Mouse (Mus musculus): Measurements from ENCODE around the gene Ccin.

DNA sequence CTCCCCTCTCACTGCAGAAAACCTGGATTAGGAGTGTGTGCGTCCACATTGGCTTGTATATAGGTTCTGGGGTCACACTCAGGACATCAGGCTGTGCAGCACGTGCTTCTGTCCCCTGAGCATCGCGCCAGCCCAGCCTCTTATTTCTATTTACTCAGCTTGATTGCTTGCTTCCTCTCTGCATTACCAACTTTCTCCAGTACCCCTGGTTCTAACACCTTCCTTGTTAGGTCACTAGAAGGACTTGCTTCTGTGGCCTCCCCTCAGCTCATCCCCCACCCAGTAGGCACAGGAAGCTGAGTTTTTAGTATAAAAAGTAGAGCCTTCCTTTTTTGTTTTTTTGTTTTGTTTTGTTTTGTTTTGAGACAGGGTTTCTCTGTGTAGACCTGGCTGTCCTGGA lies 47.1 kb upstream of the Ccin start:
- no peak for TF ChIP-seq HCFC1 (IDR thresholded peaks at IDR 0.05; ENCODE audit: borderline replicate concordance, insufficient read depth, low read length)
- no peak for TF ChIP-seq MAFK (IDR thresholded peaks at IDR 0.05; ENCODE audit: insufficient read depth, low read depth, low read length)
- no peak for TF ChIP-seq ZNF384 (IDR thresholded peaks at IDR 0.05; ENCODE audit: low read depth, low read length)

Measured in ES-E14 (cell line).